Mouse (Mus musculus): ENCODE measurements around the gene Prm1. TPM values are rescaled to one million over a fixed set of nuclear protein-coding genes. Genes with fewer than 3 reads are reported as not detected.

Gene Prm1
- polyA plus RNA-seq, 1 experiment from 2014 or later, result not detected

- Histone ChIP-seq H3K36me3 (ENCODE audit: control insufficient read depth, insufficient read depth) (no peaks in the 10 kb centered on the region), H3K9ac (ENCODE audit: low read depth, low read length) (peak overlapping the region; percentile 74), H3K4me1 (ENCODE audit: control insufficient read depth, low read depth, low read length) (peaks cover 7% of the 10 kb centered on the region), H3K4me3 (ENCODE audit: low read depth, low read length) (peak overlapping the region; percentile 86), H3K27ac (ENCODE audit: low read length) (peak overlapping the region; percentile 87), H3K27me3 (ENCODE audit: control insufficient read depth, insufficient read depth, low read depth, low read length) (peaks cover 26% of the 10 kb centered on the region), H3K4me2 (ENCODE audit: low read depth, low read length) (peak overlapping the region; percentile 100), H3K9me3 (replicated peaks; ENCODE audit: control insufficient read depth, low read length) (no peaks in the 10 kb centered on the region)
- ATAC-seq (ENCODE audit: low read depth), result peak; percentile 44
- WGBS (ENCODE audit: insufficient replicate concordance), result 1% methylated on average over 9 of the region's 9 CpGs
Measured at GRCm38 (mm10) chr16:10786288-10786687, 19.4 kb downstream of the Prm1 start.

GRCm38 (mm10) chr16:10785371-10786231 is 20.0 kb downstream of the Prm1 start, which contains the start of gene Socs1:
Socs1 (minus strand) TSS chr16:10785536.
- Histone ChIP-seq H3K4me2 (ENCODE audit: low read depth, low read length) (peak within 1 kb of the TSS; percentile 100), H3K4me3 (ENCODE audit: low read depth, low read length) (peak within 1 kb of the TSS; percentile 86), H3K27me3 (ENCODE audit: control insufficient read depth, insufficient read depth, low read depth, low read length) (peaks cover 26% of the 10 kb centered on the region), H3K27ac (ENCODE audit: low read length) (peak within 1 kb of the TSS; percentile 87), H3K9me3 (replicated peaks; ENCODE audit: control insufficient read depth, low read length) (no peaks in the 10 kb centered on the region), H3K4me1 (ENCODE audit: control insufficient read depth, low read depth, low read length) (peaks cover 7% of the 10 kb centered on the region), H3K9ac (ENCODE audit: low read depth, low read length) (peak within 1 kb of the TSS; percentile 74), H3K36me3 (ENCODE audit: control insufficient read depth, insufficient read depth) (no peaks in the 10 kb centered on the region)
- WGBS (ENCODE audit: insufficient replicate concordance), result under 1% methylated on average over 59 of the region's 59 CpGs
- ATAC-seq (ENCODE audit: low read depth), result peak; percentile 76

- Histone ChIP-seq H3K36me3 (ENCODE audit: control insufficient read depth, insufficient read depth) (no peaks in the 10 kb centered on the region), H3K9me3 (replicated peaks; ENCODE audit: control insufficient read depth, low read length) (no peaks in the 10 kb centered on the region), H3K27me3 (ENCODE audit: control insufficient read depth, insufficient read depth, low read depth, low read length) (peaks cover 26% of the 10 kb centered on the region), H3K9ac (ENCODE audit: low read depth, low read length) (peak overlapping the region; percentile 74), H3K4me2 (ENCODE audit: low read depth, low read length) (peak overlapping the region; percentile 100), H3K4me3 (ENCODE audit: low read depth, low read length) (peak overlapping the region; percentile 86), H3K4me1 (ENCODE audit: control insufficient read depth, low read depth, low read length) (peaks cover 7% of the 10 kb centered on the region), H3K27ac (ENCODE audit: low read length) (peak overlapping the region; percentile 87)
- ATAC-seq (ENCODE audit: low read depth), result peak; percentile 73
- under 1% methylated on average over 54 of the region's 55 CpGs for WGBS (ENCODE audit: insufficient replicate concordance)
Measured at GRCm38 (mm10) chr16:10784793-10785370, 20.8 kb downstream of the Prm1 start.

GRCm38 (mm10) chr16:10783883-10784792 is 21.5 kb downstream of the Prm1 start:
- ATAC-seq (ENCODE audit: low read depth), result no peak
- no peaks in the 10 kb centered on the region for H3K36me3 ChIP-seq (ENCODE audit: control insufficient read depth, insufficient read depth)
- peak overlapping the region; percentile 74 for H3K9ac ChIP-seq (ENCODE audit: low read depth, low read length)
- 3% methylated on average over 81 of the region's 81 CpGs for WGBS (ENCODE audit: insufficient replicate concordance)
- peak overlapping the region; percentile 100 for H3K4me2 ChIP-seq (ENCODE audit: low read depth, low read length)
- no peak overlapping the region for H3K27ac ChIP-seq (ENCODE audit: low read length)
- peaks cover 7% of the 10 kb centered on the region for H3K4me1 ChIP-seq (ENCODE audit: control insufficient read depth, low read depth, low read length)
- H3K4me3 ChIP-seq (ENCODE audit: low read depth, low read length), result peak overlapping the region; percentile 86
- H3K9me3 ChIP-seq (replicated peaks; ENCODE audit: control insufficient read depth, low read length), result no peaks in the 10 kb centered on the region
- H3K27me3 ChIP-seq (ENCODE audit: control insufficient read depth, insufficient read depth, low read depth, low read length), result peaks cover 26% of the 10 kb centered on the region

- Histone ChIP-seq H3K4me3 (ENCODE audit: low read depth, low read length) (no peak overlapping the region), H3K9ac (ENCODE audit: low read depth, low read length) (no peak overlapping the region), H3K9me3 (replicated peaks; ENCODE audit: control insufficient read depth, low read length) (no peaks in the 10 kb centered on the region), H3K27ac (ENCODE audit: low read length) (no peak overlapping the region), H3K36me3 (ENCODE audit: control insufficient read depth, insufficient read depth) (no peaks in the 10 kb centered on the region), H3K4me2 (ENCODE audit: low read depth, low read length) (no peak overlapping the region), H3K27me3 (ENCODE audit: control insufficient read depth, insufficient read depth, low read depth, low read length) (peaks cover 26% of the 10 kb centered on the region), H3K4me1 (ENCODE audit: control insufficient read depth, low read depth, low read length) (peaks cover 7% of the 10 kb centered on the region)
- no peak for ATAC-seq (ENCODE audit: low read depth)
- WGBS (ENCODE audit: insufficient replicate concordance), result 36% methylated on average over 8 of the region's 8 CpGs
Measured at GRCm38 (mm10) chr16:10783451-10783850, 22.2 kb downstream of the Prm1 start.

GRCm38 (mm10) chr16:10783152-10783434 is 22.5 kb downstream of the Prm1 start:
- Histone ChIP-seq H3K27me3 (ENCODE audit: control insufficient read depth, insufficient read depth, low read depth, low read length) (peaks cover 26% of the 10 kb centered on the region), H3K36me3 (ENCODE audit: control insufficient read depth, insufficient read depth) (no peaks in the 10 kb centered on the region), H3K27ac (ENCODE audit: low read length) (no peak overlapping the region), H3K9ac (ENCODE audit: low read depth, low read length) (no peak overlapping the region), H3K4me3 (ENCODE audit: low read depth, low read length) (no peak overlapping the region), H3K4me1 (ENCODE audit: control insufficient read depth, low read depth, low read length) (peaks cover 7% of the 10 kb centered on the region), H3K4me2 (ENCODE audit: low read depth, low read length) (no peak overlapping the region), H3K9me3 (replicated peaks; ENCODE audit: control insufficient read depth, low read length) (no peaks in the 10 kb centered on the region)
- ATAC-seq (ENCODE audit: low read depth), result no peak
- 7% methylated on average over 1 of the region's 1 CpGs for WGBS (ENCODE audit: insufficient replicate concordance)

- Histone ChIP-seq H3K27ac (ENCODE audit: low read length) (no peak overlapping the region), H3K9me3 (replicated peaks; ENCODE audit: control insufficient read depth, low read length) (no peaks in the 10 kb centered on the region), H3K4me1 (ENCODE audit: control insufficient read depth, low read depth, low read length) (peaks cover 7% of the 10 kb centered on the region), H3K4me3 (ENCODE audit: low read depth, low read length) (no peak overlapping the region), H3K36me3 (ENCODE audit: control insufficient read depth, insufficient read depth) (no peaks in the 10 kb centered on the region), H3K27me3 (ENCODE audit: control insufficient read depth, insufficient read depth, low read depth, low read length) (peaks cover 26% of the 10 kb centered on the region), H3K9ac (ENCODE audit: low read depth, low read length) (no peak overlapping the region), H3K4me2 (ENCODE audit: low read depth, low read length) (no peak overlapping the region)
- WGBS (ENCODE audit: insufficient replicate concordance), result 39% methylated on average over 6 of the region's 6 CpGs
- ATAC-seq (ENCODE audit: low read depth), result no peak
Measured at GRCm38 (mm10) chr16:10782377-10783151, 23.1 kb downstream of the Prm1 start.

- Histone ChIP-seq H3K9ac (ENCODE audit: low read depth, low read length) (no peak overlapping the region), H3K4me2 (ENCODE audit: low read depth, low read length) (no peak overlapping the region), H3K27me3 (ENCODE audit: control insufficient read depth, insufficient read depth, low read depth, low read length) (peaks cover 26% of the 10 kb centered on the region), H3K27ac (ENCODE audit: low read length) (no peak overlapping the region), H3K36me3 (ENCODE audit: control insufficient read depth, insufficient read depth) (no peaks in the 10 kb centered on the region), H3K4me3 (ENCODE audit: low read depth, low read length) (no peak overlapping the region), H3K9me3 (replicated peaks; ENCODE audit: control insufficient read depth, low read length) (no peaks in the 10 kb centered on the region), H3K4me1 (ENCODE audit: control insufficient read depth, low read depth, low read length) (peaks cover 7% of the 10 kb centered on the region)
- 48% methylated on average over 9 of the region's 9 CpGs for WGBS (ENCODE audit: insufficient replicate concordance)
- ATAC-seq (ENCODE audit: low read depth), result no peak
Measured at GRCm38 (mm10) chr16:10781862-10782371, 23.7 kb downstream of the Prm1 start.

Measured in liver, embryonic 16.5 days (tissue).